Mouse (Mus musculus) heart, embryonic 11.5 days (tissue): Measurements from ENCODE around the gene A4gnt. TPM values are rescaled to one million over a fixed set of nuclear protein-coding genes. Genes with fewer than 3 reads are reported as not detected.
"Not testable (repeated sequence)": the region's sequence is repeated elsewhere in the genome, so short reads cannot be mapped to it uniquely, and the experiment has no call there.

ENCODE experiments used
- ATAC-seq: fragments of 200-750 bp; cut with Nextera tagmentation; replicated peaks from 2 replicates; pipeline ENCODE4 v1.8.0; 2017; ENCODE audit warnings: moderate library complexity; ENCODE audit not compliant: insufficient number of reproducible peaks, low FRiP score, low TSS enrichment
- H3K27ac ChIP-seq: fragments of 300-500 bp; sonication (generic); 2 replicates; pipeline ENCODE4 v1.5.1; 2014; ENCODE audit warnings: mild to moderate bottlenecking, low read depth, low read length
- H3K27me3 ChIP-seq: fragments of 300-500 bp; sonication (generic); 2 replicates; pipeline ENCODE4 v1.6.1; 2014; ENCODE audit warnings: mild to moderate bottlenecking, low read length, mixed read lengths; ENCODE audit not compliant: control insufficient read depth, insufficient read depth
- H3K36me3 ChIP-seq: fragments of 300-500 bp; sonication (generic); 2 replicates; pipeline ENCODE4 v1.6.1; 2014; ENCODE audit warnings: mild to moderate bottlenecking, low read length, moderate library complexity, mixed read lengths; ENCODE audit not compliant: control insufficient read depth, insufficient read depth
- H3K4me1 ChIP-seq: fragments of 300-500 bp; sonication (generic); 2 replicates; pipeline ENCODE4 v1.6.1; 2014; ENCODE audit warnings: low read length; ENCODE audit not compliant: control insufficient read depth, insufficient read depth
- H3K4me2 ChIP-seq: fragments of 300-500 bp; sonication (generic); 2 replicates; pipeline ENCODE4 v1.6.1; 2014; ENCODE audit warnings: mild to moderate bottlenecking, moderate library complexity
- H3K4me3 ChIP-seq: fragments of 300-500 bp; sonication (generic); 2 replicates; pipeline ENCODE4 v1.5.1; 2014; ENCODE audit warnings: low read depth, low read length
- H3K9ac ChIP-seq: fragments of 300-500 bp; sonication (generic); 2 replicates; pipeline ENCODE4 v1.6.1; 2014; ENCODE audit warnings: mild to moderate bottlenecking, low read depth, low read length, moderate library complexity
- H3K9me3 ChIP-seq: fragments of 300-500 bp; sonication (generic); replicated peaks from 2 replicates; pipeline ENCODE4 v1.6.1; 2016; ENCODE audit warnings: low read length; ENCODE audit not compliant: control insufficient read depth
- WGBS: fragments of 180-500 bp; shearing (Covaris S2); extraction: QIAGEN DNeasy Blood & Tissue Kit; methylation state at CpG from one replicate; pipeline ENCODE4 v1.1.7; 2014; ENCODE audit not compliant: insufficient replicate concordance; 5-methylcytosine and 5-hydroxymethylcytosine counted together
- polyA plus RNA-seq: library from polyadenylated mRNA; unstranded; fragments of >200 nt; fragmentation: Nextera tagmentation; extraction: Ambion mirVana; gene quantifications from 2 replicates; pipeline ENCODE4 v1.2.1, GENCODE M21; 2014

A4gnt gene
- polyA plus RNA-seq, 1 experiment from 2014 or later: not detected

- H3K9ac ChIP-seq: no peak overlapping the region
- H3K27ac ChIP-seq: no peak overlapping the region
- no peak overlapping the region for H3K4me2 ChIP-seq
- ATAC-seq: no peak
- H3K4me3 ChIP-seq: no peak overlapping the region
- no peaks in the 10 kb centered on the region for H3K27me3 ChIP-seq
- 72% methylated on average over 8 of the region's 8 CpGs for WGBS
- no peaks in the 10 kb centered on the region for H3K4me1 ChIP-seq
- no peaks in the 10 kb centered on the region for H3K9me3 ChIP-seq
- no peaks in the 10 kb centered on the region for H3K36me3 ChIP-seq
Measured at GRCm38 (mm10) chr9:99591144-99591543, 21.2 kb upstream of the A4gnt start.

GRCm38 (mm10) chr9:99599127-99599526 lies 13.2 kb upstream of the A4gnt start:
- WGBS: 92% methylated on average over 6 of the region's 6 CpGs
- not testable (repeated sequence) for H3K27me3 ChIP-seq, H3K36me3 ChIP-seq, H3K9ac ChIP-seq, H3K27ac ChIP-seq, H3K9me3 ChIP-seq, H3K4me2 ChIP-seq, ATAC-seq, H3K4me1 ChIP-seq, H3K4me3 ChIP-seq

- ATAC-seq: no peak
- no peak overlapping the region for H3K9ac ChIP-seq
- no peaks in the 10 kb centered on the region for H3K27me3 ChIP-seq
- no peaks in the 10 kb centered on the region for H3K36me3 ChIP-seq
- H3K4me3 ChIP-seq: no peak overlapping the region
- H3K4me2 ChIP-seq: no peak overlapping the region
- H3K9me3 ChIP-seq: no peaks in the 10 kb centered on the region
- no peak overlapping the region for H3K27ac ChIP-seq
- 56% methylated on average over 2 of the region's 2 CpGs for WGBS
- H3K4me1 ChIP-seq: no peaks in the 10 kb centered on the region
Measured at GRCm38 (mm10) chr9:99603566-99603965, 8.7 kb upstream of the A4gnt start.

GRCm38 (mm10) chr9:99619688-99620087 lies 7.4 kb downstream of the A4gnt start:
- ATAC-seq: no peak
- 85% methylated on average over 7 of the region's 8 CpGs for WGBS
- no peaks in the 10 kb centered on the region for H3K27me3 ChIP-seq
- no peak overlapping the region for H3K4me3 ChIP-seq
- no peak overlapping the region for H3K27ac ChIP-seq
- H3K4me2 ChIP-seq: no peak overlapping the region
- no peaks in the 10 kb centered on the region for H3K4me1 ChIP-seq
- H3K9ac ChIP-seq: no peak overlapping the region
- H3K36me3 ChIP-seq: no peaks in the 10 kb centered on the region
- no peaks in the 10 kb centered on the region for H3K9me3 ChIP-seq

DNA sequence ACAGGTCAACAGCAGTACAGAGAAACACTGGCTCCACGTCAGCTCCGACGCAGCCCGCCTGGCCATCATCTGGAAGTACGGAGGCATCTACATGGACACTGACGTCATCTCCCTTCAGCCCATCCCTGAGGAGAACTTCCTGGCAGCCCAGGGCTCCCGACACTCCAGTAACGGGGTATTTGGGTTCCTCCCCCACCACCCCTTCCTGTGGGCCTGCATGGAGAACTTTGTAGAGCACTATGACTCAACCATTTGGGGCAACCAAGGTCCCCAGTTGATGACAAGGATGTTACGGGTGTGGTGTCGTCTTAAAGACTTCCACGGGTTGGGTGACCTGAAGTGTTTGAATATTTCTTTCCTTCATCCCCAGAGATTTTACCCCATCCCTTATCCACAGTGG lies 7.9 kb downstream of the A4gnt start:
- Histone ChIP-seq H3K4me3 (no peak overlapping the region), H3K27me3 (no peaks in the 10 kb centered on the region), H3K4me1 (no peaks in the 10 kb centered on the region), H3K27ac (no peak overlapping the region), H3K9ac (no peak overlapping the region), H3K9me3 (no peaks in the 10 kb centered on the region), H3K36me3 (no peaks in the 10 kb centered on the region), H3K4me2 (no peak overlapping the region)
- 80% methylated on average over 11 of the region's 11 CpGs for WGBS
- ATAC-seq: no peak

- H3K27me3 ChIP-seq: no peaks in the 10 kb centered on the region
- WGBS: 63% methylated on average over 1 of the region's 1 CpGs
- H3K9ac ChIP-seq: no peak overlapping the region
- no peaks in the 10 kb centered on the region for H3K4me1 ChIP-seq
- no peaks in the 10 kb centered on the region for H3K36me3 ChIP-seq
- no peak for ATAC-seq
- no peak overlapping the region for H3K4me3 ChIP-seq
- H3K27ac ChIP-seq: no peak overlapping the region
- no peak overlapping the region for H3K4me2 ChIP-seq
- no peaks in the 10 kb centered on the region for H3K9me3 ChIP-seq
Measured at GRCm38 (mm10) chr9:99622034-99622433, 9.7 kb downstream of the A4gnt start.

DNA sequence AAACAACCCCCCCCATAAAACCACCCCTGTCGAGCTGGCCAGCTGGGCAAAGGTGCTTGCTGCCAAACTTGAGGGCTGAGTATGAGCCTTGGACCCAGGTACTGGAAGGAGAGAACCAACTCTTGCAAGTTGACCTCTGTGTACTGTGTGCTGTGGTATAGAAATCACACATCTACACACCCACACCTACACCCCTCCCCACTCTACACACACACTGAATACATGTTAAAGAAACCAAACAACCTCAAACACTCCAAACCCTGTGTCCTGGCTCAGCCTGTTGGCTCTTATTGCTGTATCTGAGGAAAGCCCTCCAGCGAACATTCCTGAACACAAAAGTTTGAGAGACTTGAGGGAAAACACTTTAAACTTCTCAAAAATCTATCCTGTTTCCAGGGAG lies 10.7 kb downstream of the A4gnt start:
- no peak overlapping the region for H3K4me2 ChIP-seq
- no peaks in the 10 kb centered on the region for H3K36me3 ChIP-seq
- no peak overlapping the region for H3K4me3 ChIP-seq
- no peaks in the 10 kb centered on the region for H3K9me3 ChIP-seq
- H3K9ac ChIP-seq: no peak overlapping the region
- 59% methylated on average over 2 of the region's 2 CpGs for WGBS
- no peaks in the 10 kb centered on the region for H3K27me3 ChIP-seq
- H3K4me1 ChIP-seq: no peaks in the 10 kb centered on the region
- H3K27ac ChIP-seq: no peak overlapping the region
- ATAC-seq: no peak

DNA sequence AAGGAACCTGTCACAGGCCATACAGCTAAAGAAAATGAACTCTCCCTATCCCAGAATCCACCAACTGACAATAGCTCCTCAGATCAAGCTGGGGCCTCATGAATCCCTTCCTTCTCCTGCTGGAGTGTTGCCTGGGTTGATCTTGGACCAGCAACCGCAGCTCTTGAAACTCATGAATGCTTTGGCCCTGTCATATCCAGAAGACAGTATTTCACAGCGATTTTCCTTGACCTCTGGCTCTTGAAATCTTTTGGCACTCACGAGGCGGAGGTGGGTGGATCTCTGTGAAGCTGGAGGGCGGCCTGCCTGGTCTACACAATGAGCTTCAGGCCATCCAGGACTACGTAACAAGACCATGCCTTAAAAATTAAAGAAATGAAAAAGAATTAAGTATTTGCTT lies 11.8 kb downstream of the A4gnt start:
- Histone ChIP-seq H3K4me2 (no peak overlapping the region), H3K9ac (no peak overlapping the region), H3K36me3 (no peaks in the 10 kb centered on the region), H3K9me3 (no peaks in the 10 kb centered on the region), H3K4me3 (no peak overlapping the region), H3K27me3 (no peaks in the 10 kb centered on the region), H3K4me1 (peaks cover 3% of the 10 kb centered on the region), H3K27ac (no peak overlapping the region)
- WGBS: 77% methylated on average over 6 of the region's 6 CpGs
- ATAC-seq: no peak

GRCm38 (mm10) chr9:99628581-99628980 lies 16.3 kb downstream of the A4gnt start:
- Histone ChIP-seq H3K9me3 (no peaks in the 10 kb centered on the region), H3K4me1 (peaks cover 21% of the 10 kb centered on the region), H3K27ac (no peak overlapping the region), H3K9ac (no peak overlapping the region; the same call in 1 of the 2 replicates), H3K36me3 (0 out of 2 replicates have a peak, but pooled peaks cover 2% of the 10 kb centered on the region), H3K27me3 (no peaks in the 10 kb centered on the region), H3K4me3 (peak overlapping the region; percentile 73; the same call in 1 of the 2 replicates), H3K4me2 (peak overlapping the region; percentile 75)
- no peak for ATAC-seq
- 63% methylated on average over 4 of the region's 4 CpGs for WGBS
